Mouse (Mus musculus) kidney, postnatal 0 days (tissue): ENCODE results near the gene Pik3r3. TPM values are rescaled to one million over a fixed set of nuclear protein-coding genes. Genes with fewer than 3 reads are reported as not detected.

Experiments used
- ATAC-seq: fragments of 200-750 bp; cut with Nextera tagmentation; replicated peaks from 2 replicates; pipeline ENCODE4 v1.8.0; 2017; ENCODE audit warnings: low read depth, moderate number of reproducible peaks, moderate TSS enrichment, moderate library complexity; ENCODE audit not compliant: low FRiP score
- DNase-seq: peaks from one replicate; pipeline ENCODE4 v3.0.0-alpha.2; 2016; ENCODE audit warnings: low spot score
- H3K27ac ChIP-seq: fragments of 300-500 bp; sonication (generic); 2 replicates; pipeline ENCODE4 v1.5.1; 2014; ENCODE audit warnings: mild to moderate bottlenecking
- H3K27me3 ChIP-seq: fragments of 300-500 bp; sonication (generic); 2 replicates; pipeline ENCODE4 v1.6.1; 2014; ENCODE audit warnings: low read length, mixed read lengths; ENCODE audit not compliant: insufficient read depth
- H3K36me3 ChIP-seq: fragments of 300-500 bp; sonication (generic); 2 replicates; pipeline ENCODE4 v1.6.1; 2014; ENCODE audit warnings: low read length, mixed read lengths; ENCODE audit not compliant: insufficient read depth
- H3K4me1 ChIP-seq: fragments of 300-500 bp; sonication (generic); replicated peaks from 2 replicates; pipeline ENCODE4 v1.6.1; 2014; ENCODE audit warnings: antibody characterized with exemption, low read length, mixed read lengths; ENCODE audit not compliant: insufficient read depth
- H3K4me2 ChIP-seq: fragments of 300-500 bp; sonication (generic); 2 replicates; pipeline ENCODE4 v1.6.1; 2014; ENCODE audit warnings: mild to moderate bottlenecking, low read length, moderate library complexity, mixed read lengths
- H3K4me3 ChIP-seq: fragments of 300-500 bp; sonication (generic); replicated peaks from 2 replicates; pipeline ENCODE4 v1.5.1; 2014; ENCODE audit warnings: low read depth, low read length
- H3K9ac ChIP-seq: fragments of 300-500 bp; sonication (generic); 2 replicates; pipeline ENCODE4 v1.6.1; 2014; ENCODE audit warnings: low read depth, low read length
- H3K9me3 ChIP-seq: fragments of 300-500 bp; sonication (generic); replicated peaks from 2 replicates; pipeline ENCODE4 v1.6.1; 2016; ENCODE audit warnings: low read length, inconsistent platforms, mixed read lengths
- CTCF ChIP-seq: IDR thresholded peaks from 2 replicates; pipeline ENCODE4 v1.5.1; 2016; ENCODE audit warnings: antibody characterized with exemption, low read depth, mild to moderate bottlenecking, moderate library complexity
- WGBS: fragments of 180-500 bp; shearing (Covaris S2); extraction: QIAGEN DNeasy Blood & Tissue Kit; methylation state at CpG from one replicate; pipeline ENCODE4 v1.1.7; 2014; 5-methylcytosine and 5-hydroxymethylcytosine counted together
- polyA plus RNA-seq: library from polyadenylated mRNA; unstranded; fragments of >200 nt; fragmentation: Nextera tagmentation; extraction: Ambion mirVana; gene quantifications from 2 replicates; pipeline ENCODE4 v1.2.1, GENCODE M21; 2015

The Pik3r3 gene
- polyA plus RNA-seq, 1 experiment from 2014 or later = 13.9 TPM

- Histone ChIP-seq H3K4me3 (no peak overlapping the region), H3K27ac (no peak overlapping the region), H3K36me3 (no peaks in the 10 kb centered on the region), H3K27me3 (no peaks in the 10 kb centered on the region), H3K9me3 (no peaks in the 10 kb centered on the region), H3K4me1 (no peaks in the 10 kb centered on the region), H3K9ac (no peak overlapping the region), H3K4me2 (no peak overlapping the region)
- no peak for ATAC-seq
- peak; percentile 23 for DNase-seq
- peak; percentile 59 for TF ChIP-seq CTCF
- 76% methylated on average over 2 of the region's 2 CpGs for WGBS
These were observed 60.8 kb downstream of the Pik3r3 start for GRCm38 (mm10) chr4:116282211-116282610.

- Histone ChIP-seq H3K27me3 (no peaks in the 10 kb centered on the region), H3K36me3 (0 out of 2 replicates have a peak, but pooled peaks cover 11% of the 10 kb centered on the region), H3K9ac (no peak overlapping the region), H3K27ac (no peak overlapping the region), H3K9me3 (no peaks in the 10 kb centered on the region), H3K4me2 (no peak overlapping the region), H3K4me3 (no peak overlapping the region), H3K4me1 (no peaks in the 10 kb centered on the region)
- ATAC-seq (no peak), DNase-seq (no peak)
- TF ChIP-seq CTCF = no peak
- WGBS = 92% methylated on average over 6 of the region's 6 CpGs
These were observed 70.1 kb downstream of the Pik3r3 start for GRCm38 (mm10) chr4:116291561-116291960.

GRCm38 (mm10) chr4:116293296-116293695 is 71.9 kb downstream of the Pik3r3 start:
- DNase-seq (no peak), ATAC-seq (no peak)
- H3K4me3 ChIP-seq = no peak overlapping the region
- H3K4me2 ChIP-seq = no peak overlapping the region
- H3K9ac ChIP-seq = no peak overlapping the region
- H3K9me3 ChIP-seq = no peaks in the 10 kb centered on the region
- no peak overlapping the region for H3K27ac ChIP-seq
- no peaks in the 10 kb centered on the region for H3K4me1 ChIP-seq
- H3K36me3 ChIP-seq = 0 out of 2 replicates have a peak, but pooled peaks cover 8% of the 10 kb centered on the region
- WGBS = 87% methylated on average over 12 of the region's 12 CpGs
- TF ChIP-seq CTCF = no peak
- no peaks in the 10 kb centered on the region for H3K27me3 ChIP-seq

GRCm38 (mm10) chr4:116300878-116301355 is 79.5 kb downstream of the Pik3r3 start:
- H3K4me3 ChIP-seq = no peak overlapping the region
- ATAC-seq (no peak), DNase-seq (peak; percentile 12)
- WGBS = 37% methylated on average over 4 of the region's 4 CpGs
- no peak overlapping the region for H3K4me2 ChIP-seq
- H3K9me3 ChIP-seq = no peaks in the 10 kb centered on the region
- no peaks in the 10 kb centered on the region for H3K4me1 ChIP-seq
- H3K36me3 ChIP-seq = peaks cover 6% of the 10 kb centered on the region; the same call in 1 of the 2 replicates
- TF ChIP-seq CTCF = no peak
- H3K27ac ChIP-seq = no peak overlapping the region
- no peaks in the 10 kb centered on the region for H3K27me3 ChIP-seq
- H3K9ac ChIP-seq = no peak overlapping the region

GRCm38 (mm10) chr4:116304551-116304950 is 83.1 kb downstream of the Pik3r3 start:
- H3K4me1 ChIP-seq = no peaks in the 10 kb centered on the region
- peaks cover 20% of the 10 kb centered on the region for H3K36me3 ChIP-seq
- H3K4me2 ChIP-seq = no peak overlapping the region
- no peak overlapping the region for H3K9ac ChIP-seq
- DNase-seq (no peak), ATAC-seq (no peak)
- no peak for TF ChIP-seq CTCF
- H3K4me3 ChIP-seq = no peak overlapping the region
- no peak overlapping the region for H3K27ac ChIP-seq
- H3K27me3 ChIP-seq = no peaks in the 10 kb centered on the region
- no peaks in the 10 kb centered on the region for H3K9me3 ChIP-seq
- WGBS = 17% methylated on average over 1 of the region's 1 CpGs

DNA sequence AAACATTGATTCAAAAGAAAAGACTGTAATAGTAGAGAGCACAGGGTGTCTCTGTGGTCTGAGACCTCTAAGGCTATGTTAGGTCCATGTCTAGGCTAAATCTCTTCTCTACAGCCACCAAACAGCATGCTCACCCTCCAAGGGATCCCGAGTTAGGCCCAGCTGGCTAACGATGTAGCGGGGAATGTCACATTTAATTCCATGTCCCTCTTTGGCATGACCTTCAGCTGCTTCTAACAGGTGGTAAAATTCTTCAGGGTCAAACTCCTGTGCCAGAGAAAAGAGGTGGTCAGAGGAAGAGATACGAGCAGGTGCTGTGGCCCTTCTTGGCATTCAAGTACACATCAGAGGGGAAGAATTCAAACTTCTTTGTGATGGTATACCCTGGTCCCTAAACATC is 96.2 kb downstream of the Pik3r3 start:
- 90% methylated on average over 4 of the region's 4 CpGs for WGBS
- no peak overlapping the region for H3K9ac ChIP-seq
- H3K4me3 ChIP-seq = no peak overlapping the region
- H3K36me3 ChIP-seq = peaks cover 26% of the 10 kb centered on the region
- H3K9me3 ChIP-seq = no peaks in the 10 kb centered on the region
- H3K27ac ChIP-seq = no peak overlapping the region
- no peak for TF ChIP-seq CTCF
- DNase-seq (no peak), ATAC-seq (no peak)
- H3K4me1 ChIP-seq = no peaks in the 10 kb centered on the region
- H3K4me2 ChIP-seq = no peak overlapping the region
- no peaks in the 10 kb centered on the region for H3K27me3 ChIP-seq

DNA sequence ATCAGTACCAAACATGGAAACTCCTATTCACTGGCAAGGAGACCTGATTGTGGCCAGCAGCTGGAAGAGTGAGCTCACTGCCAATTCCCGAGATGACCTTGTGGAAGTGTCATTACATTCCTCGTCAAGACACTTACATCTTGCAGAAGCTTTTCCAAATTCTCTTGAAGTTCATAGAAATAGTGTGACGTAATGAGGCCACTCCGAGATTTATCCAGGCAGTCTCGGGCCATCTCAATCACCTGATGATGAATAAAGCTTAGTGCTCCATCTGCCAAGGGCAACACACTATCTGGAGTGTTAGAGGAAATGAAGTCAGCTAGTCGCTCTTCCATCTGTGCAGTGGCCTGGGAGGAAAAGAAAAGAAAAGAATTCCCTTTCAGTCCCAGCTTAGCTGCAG is 100.7 kb downstream of the Pik3r3 start:
- Histone ChIP-seq H3K27ac (no peak overlapping the region), H3K9ac (no peak overlapping the region), H3K4me1 (no peaks in the 10 kb centered on the region), H3K4me2 (no peak overlapping the region), H3K4me3 (no peak overlapping the region), H3K9me3 (no peaks in the 10 kb centered on the region), H3K36me3 (peaks cover 9% of the 10 kb centered on the region; the same call in 1 of the 2 replicates), H3K27me3 (no peaks in the 10 kb centered on the region)
- 87% methylated on average over 6 of the region's 6 CpGs for WGBS
- no peak for ATAC-seq
- no peak for DNase-seq
- no peak for TF ChIP-seq CTCF
